Mouse (Mus musculus) kidney, adult 2 months (tissue): ENCODE data around the gene Drc7.

ENCODE experiments used
- CTCF ChIP-seq: fragments of 200-500 bp; conservative IDR thresholded peaks from 2 replicates; pipeline ENCODE4 v1.5.1; 2011; ENCODE audit warnings: low read depth, mild to moderate bottlenecking, control low read depth, low read length, moderate library complexity, mixed read lengths; ENCODE audit not compliant: insufficient read depth, insufficient read length
- POLR2A ChIP-seq: fragments of 200-500 bp; IDR thresholded peaks from one replicate; pipeline ENCODE4 v1.6.1; 2011; ENCODE audit warnings: low read depth, low read length, control low read depth

- TF ChIP-seq POLR2A = no peak
- TF ChIP-seq CTCF = no peak
These were observed 42.4 kb upstream of the Drc7 start for GRCm38 (mm10) chr8:95012442-95012919.
